Mouse (Mus musculus) spleen, postnatal 10 days (tissue): ENCODE measurements around the gene Tmem41a.
A peak's percentile ranks its signal among the peaks of the same experiment; 100 is the strongest.
"Not testable (repeated sequence)": the region's sequence is repeated elsewhere in the genome, so short reads cannot be mapped to it uniquely, and the experiment has no call there.

Source experiments
- DNase-seq, 2 experiments: peaks; one replicate each; pipeline ENCODE4 v3.0.0; 2021 to 2022; ENCODE audit warnings: low spot score in 2 of 2

Gene Tmem41a

GRCm38 (mm10) chr16:21946761-21947715 is at the start of gene Tmem41a:
TSS of gene Tmem41a (minus strand) at chr16:21947552.
- DNase-seq: peak; percentile 85 to 92

- DNase-seq: peak in 1 of 2 experiments; percentile 35
These were observed 49.0 kb upstream of the Tmem41a start for GRCm38 (mm10) chr16:21996402-21996801.

- peak; percentile 43 to 52 for DNase-seq
These were observed 48.0 kb upstream of the Tmem41a start, which contains the start of gene Liph for GRCm38 (mm10) chr16:21995304-21995703. TSS of gene Liph (minus strand) at chr16:21995663.

GRCm38 (mm10) chr16:21991774-21992173 is 44.4 kb upstream of the Tmem41a start:
- DNase-seq: no peak

GRCm38 (mm10) chr16:21990893-21991292 is 43.5 kb upstream of the Tmem41a start:
- not testable (repeated sequence) for DNase-seq

GRCm38 (mm10) chr16:21987956-21988355 is 40.6 kb upstream of the Tmem41a start:
- DNase-seq: no peak

GRCm38 (mm10) chr16:21986191-21986590 is 38.8 kb upstream of the Tmem41a start:
- DNase-seq: no peak

- DNase-seq: no peak
These were observed 36.7 kb upstream of the Tmem41a start for GRCm38 (mm10) chr16:21984091-21984490.

- no peak for DNase-seq
These were observed 36.2 kb upstream of the Tmem41a start for GRCm38 (mm10) chr16:21983581-21983980.

GRCm38 (mm10) chr16:21983146-21983545 is 35.8 kb upstream of the Tmem41a start:
- no peak for DNase-seq

- no peak for DNase-seq
These were observed 30.0 kb upstream of the Tmem41a start for GRCm38 (mm10) chr16:21977347-21977746.

GRCm38 (mm10) chr16:21976203-21976602 is 28.9 kb upstream of the Tmem41a start:
- DNase-seq: no peak

GRCm38 (mm10) chr16:21971446-21971845 is 24.1 kb upstream of the Tmem41a start:
- DNase-seq: no peak

- no peak for DNase-seq
These were observed 23.2 kb upstream of the Tmem41a start for GRCm38 (mm10) chr16:21970536-21970935.

- no peak for DNase-seq
These were observed 22.5 kb upstream of the Tmem41a start for GRCm38 (mm10) chr16:21969874-21970273.

- no peak for DNase-seq
These were observed 18.2 kb upstream of the Tmem41a start for GRCm38 (mm10) chr16:21965576-21965975.

- DNase-seq: no peak
These were observed 8.2 kb upstream of the Tmem41a start for GRCm38 (mm10) chr16:21955591-21955990.

- no peak for DNase-seq
These were observed 18.9 kb downstream of the Tmem41a start for GRCm38 (mm10) chr16:21928471-21928870.

- no peak for DNase-seq
These were observed 30.7 kb downstream of the Tmem41a start for GRCm38 (mm10) chr16:21916681-21917080.

GRCm38 (mm10) chr16:21913347-21913746 is 34.0 kb downstream of the Tmem41a start:
- DNase-seq: no peak

- not testable (repeated sequence) for DNase-seq
These were observed 38.4 kb downstream of the Tmem41a start for GRCm38 (mm10) chr16:21908906-21909305.

GRCm38 (mm10) chr16:21906902-21907301 is 40.5 kb downstream of the Tmem41a start:
- no peak for DNase-seq

- DNase-seq: no peak
These were observed 41.4 kb downstream of the Tmem41a start for GRCm38 (mm10) chr16:21905996-21906395.
